In the genomic region with DNA sequence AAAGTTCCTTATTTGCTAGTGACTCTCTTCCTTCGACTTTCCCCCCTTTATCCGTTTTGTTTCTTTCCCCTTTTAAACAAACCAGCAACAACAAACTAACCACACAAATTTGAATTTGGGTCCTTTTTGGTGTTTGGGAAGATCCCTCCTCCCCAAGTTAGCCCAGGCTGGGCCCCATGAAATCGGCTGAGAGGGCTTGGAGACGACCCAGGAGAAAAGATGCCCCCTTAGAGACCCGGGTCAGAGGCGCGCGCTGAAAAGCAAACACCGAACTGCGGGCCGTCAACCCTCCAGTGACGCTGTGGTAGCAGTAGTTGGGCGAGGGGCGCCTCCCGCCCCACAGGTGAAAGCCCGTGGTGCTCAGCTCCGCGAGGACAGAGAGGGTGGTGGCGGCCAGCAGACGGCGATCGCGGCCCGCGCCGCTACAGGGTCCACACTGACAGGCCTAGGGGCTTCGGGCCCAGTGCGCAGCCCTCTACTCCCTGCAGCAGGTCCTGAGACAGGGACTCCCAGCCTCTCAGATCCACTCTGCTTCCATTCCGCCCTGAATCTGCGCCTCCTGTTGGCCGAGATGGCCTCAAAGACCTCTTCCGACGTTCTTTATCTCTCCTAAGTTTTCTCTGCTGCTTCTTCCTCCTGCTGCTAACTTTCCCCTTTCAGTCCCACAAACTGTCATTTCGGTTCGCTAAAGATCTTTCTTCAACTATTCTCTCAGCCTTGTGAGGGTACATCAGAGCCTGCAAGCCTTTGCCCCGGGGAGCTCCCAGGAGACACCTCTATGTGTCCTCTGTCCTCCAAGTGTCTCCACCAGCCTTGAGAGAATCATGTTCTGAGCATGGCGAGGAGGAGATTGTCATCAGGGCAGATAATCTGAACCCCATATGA, we compare ENCODE assay signal across 8 mouse cellular contexts. TPM values are rescaled to one million over a fixed set of nuclear protein-coding genes. Genes with fewer than 3 reads are reported as not detected.
DNase-seq lines count a peak whose midpoint lies in the region; ATAC-seq and TF ChIP-seq lines count a peak whose summit lies in the region.

No protein-coding gene starts in this region.

- WGBS in neural tube, embryonic 15.5 days, result 6% methylated on average over 37 of the region's 37 CpGs
- 3% methylated on average over 37 of the region's 37 CpGs for WGBS in stomach, postnatal 0 days
- 5% methylated on average over 37 of the region's 37 CpGs for WGBS in thymus, adult 2 months

- no peak overlapping the region for H3K4me2 ChIP-seq in neural tube, embryonic 15.5 days
- no peak overlapping the region for H3K4me2 ChIP-seq in stomach, postnatal 0 days (replicated peaks; ENCODE audit: low read depth)

- H3K27ac ChIP-seq in neural tube, embryonic 15.5 days (replicated peaks), result no peak overlapping the region
- H3K27ac ChIP-seq in stomach, postnatal 0 days (replicated peaks), result no peak overlapping the region
- no peak overlapping the region for H3K27ac ChIP-seq in thymus, adult 2 months (ENCODE audit: control insufficient read depth, insufficient read depth, low read length)

- H3K9ac ChIP-seq in neural tube, embryonic 15.5 days (replicated peaks), result no peak overlapping the region
- no peak overlapping the region for H3K9ac ChIP-seq in stomach, postnatal 0 days (ENCODE audit: low read length)

- no peaks in the 10 kb centered on the region for H3K9me3 ChIP-seq in neural tube, embryonic 15.5 days (replicated peaks)
- no peaks in the 10 kb centered on the region for H3K9me3 ChIP-seq in stomach, postnatal 0 days (ENCODE audit: control insufficient read depth, low read length)

- no peak for TF ChIP-seq POLR2A in thymus, adult 2 months (IDR thresholded peaks at IDR 0.05; ENCODE audit: control insufficient read depth, extremely low read depth, insufficient read depth, low read length, poor library complexity)

- DNase-seq in heart, adult 11 months, result peak; percentile 82
- no peak for DNase-seq in heart, postnatal 10 days
- peak; percentile 76 for DNase-seq in neural tube, embryonic 10.5 days (ENCODE audit: extremely low spot score, low spot score)
- peak; percentile 45 for DNase-seq in kidney, postnatal 10 days
- no peak for DNase-seq in stomach, postnatal 0 days (ENCODE audit: low spot score)
- no peak for DNase-seq in adrenal gland, adult (ENCODE audit: inconsistent age in 2 of 2, low spot score in 1 of 2)
- DNase-seq in thymus, adult 2 months, result no peak

- no peak for TF ChIP-seq EP300 in stomach, postnatal 0 days (optimal IDR thresholded peaks at IDR 0.05)

- no peaks in the 10 kb centered on the region for H3K36me3 ChIP-seq in neural tube, embryonic 15.5 days
- H3K36me3 ChIP-seq in stomach, postnatal 0 days (ENCODE audit: control insufficient read depth, insufficient read depth, low read length), result no peaks in the 10 kb centered on the region
- H3K36me3 ChIP-seq in thymus, adult 2 months (ENCODE audit: control insufficient read depth, insufficient read depth, low read length), result no peaks in the 10 kb centered on the region

- H3K27me3 ChIP-seq in neural tube, embryonic 15.5 days (replicated peaks), result peaks cover 83% of the 10 kb centered on the region
- H3K27me3 ChIP-seq in stomach, postnatal 0 days (ENCODE audit: control insufficient read depth, insufficient read depth, low read length), result peaks cover 48% of the 10 kb centered on the region
- H3K27me3 ChIP-seq in thymus, adult 2 months (ENCODE audit: control insufficient read depth, insufficient read depth, low read length), result peaks cover 26% of the 10 kb centered on the region

- H3K4me3 ChIP-seq in neural tube, embryonic 15.5 days (replicated peaks), result no peak overlapping the region
- no peak overlapping the region for H3K4me3 ChIP-seq in stomach, postnatal 0 days (ENCODE audit: low read depth, low read length)
- H3K4me3 ChIP-seq in thymus, adult 2 months (ENCODE audit: control insufficient read depth, insufficient read depth, low read length), result no peak overlapping the region

- peaks cover 21% of the 10 kb centered on the region for H3K4me1 ChIP-seq in neural tube, embryonic 15.5 days
- H3K4me1 ChIP-seq in stomach, postnatal 0 days (replicated peaks; ENCODE audit: control insufficient read depth, insufficient read depth), result no peaks in the 10 kb centered on the region
- H3K4me1 ChIP-seq in thymus, adult 2 months (replicated peaks; ENCODE audit: control insufficient read depth, insufficient read depth, low read length), result no peaks in the 10 kb centered on the region

- peak; percentile 60 for TF ChIP-seq CTCF in stomach, postnatal 0 days (IDR thresholded peaks at IDR 0.05; ENCODE audit: low read depth)
- no peak for TF ChIP-seq CTCF in thymus, adult 2 months (IDR thresholded peaks at IDR 0.05; ENCODE audit: borderline replicate concordance, control insufficient read depth, extremely low read depth, insufficient read depth, low read length, poor library complexity)

- ATAC-seq in neural tube, embryonic 15.5 days (ENCODE audit: low FRiP score), result no peak
- peak; percentile 43; the same call in 1 of the 2 replicates for ATAC-seq in stomach, postnatal 0 days (ENCODE audit: low FRiP score, low TSS enrichment)

- intact Hi-C loops in heart, postnatal 10 days (cut with DNase I), result loop anchor here (5.0 to 10.0 kb wide), 2 partner anchors 171 to 283 kb away; partner anchors contain the start of gene Tubgcp3

RNA-seq across cellular contexts. Expression of gene Sox1, which starts 3.5 kb away (rescaled TPM):
- not detected for total RNA-seq in heart, postnatal 10 days (2021)
- polyA plus RNA-seq in neural tube, embryonic 15.5 days (2015; fragmentation: Nextera tagmentation; extraction: Ambion mirVana), result 0.40 and 0.91 TPM in 2 replicates
- 0.02 TPM in 1 of 2 replicates, not detected in the other for polyA plus RNA-seq in stomach, postnatal 0 days (2015; fragmentation: Nextera tagmentation; extraction: Ambion mirVana)
- polyA plus RNA-seq in thymus, adult 2 months (2012; rRNA removed), result not detected in 2 replicates

Comparison
In these comparisons a context has a peak if more than half of its experiments do, and no peak if none do; other contexts are left out.
1. DNase-seq: peak in heart, adult 11 months (single experiment), neural tube, embryonic 10.5 days (single experiment) and kidney, postnatal 10 days (single experiment); none in heart, postnatal 10 days (0 of 2), stomach, postnatal 0 days (single experiment), adrenal gland, adult (0 of 2) and thymus, adult 2 months (single experiment).